Mouse (Mus musculus): ENCODE results near the gene Elobl. TPM values are rescaled to one million over a fixed set of nuclear protein-coding genes. Genes with fewer than 3 reads are reported as not detected.
A peak's percentile ranks its signal among the peaks of the same experiment; 100 is the strongest.

Elobl gene
- total RNA-seq, 4 experiments from 2014 or later: not detected

- DNase-seq (ENCODE audit: low spot score in 2 of 2): no peak
Observed at GRCm38 (mm10) chr11:88988956-88989355, 22.2 kb upstream of the Elobl start.

- DNase-seq (ENCODE audit: low spot score in 2 of 2): no peak
Observed at GRCm38 (mm10) chr11:88986616-88987015, 19.9 kb upstream of the Elobl start.

DNA sequence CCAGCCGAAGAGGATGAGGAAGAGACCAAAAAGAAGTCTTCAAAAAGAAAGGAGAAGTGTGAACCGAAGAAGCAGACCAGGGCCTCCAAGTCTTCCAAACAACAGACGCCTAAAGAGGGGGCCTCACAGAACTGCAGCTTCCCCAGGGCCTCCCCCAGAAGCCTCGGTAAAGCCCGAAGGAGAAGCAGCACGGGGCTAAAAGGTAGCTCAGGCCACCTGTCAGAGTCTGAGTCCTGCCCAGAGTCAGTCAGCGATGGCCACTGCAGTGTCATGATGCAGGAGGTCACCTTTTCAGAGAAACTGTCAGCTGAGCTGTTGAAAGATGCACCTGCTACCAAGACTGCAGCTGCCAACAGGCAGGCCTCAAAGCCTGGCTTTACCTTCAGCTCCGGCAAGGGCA, 14.6 kb upstream of the Elobl start:
- DNase-seq (ENCODE audit: low spot score in 2 of 2): no peak

- DNase-seq (ENCODE audit: low spot score in 2 of 2): no peak
Observed at GRCm38 (mm10) chr11:88977188-88977587, 10.5 kb upstream of the Elobl start.

GRCm38 (mm10) chr11:88976320-88976719, 9.6 kb upstream of the Elobl start:
- DNase-seq (ENCODE audit: low spot score in 2 of 2): no peak

DNA sequence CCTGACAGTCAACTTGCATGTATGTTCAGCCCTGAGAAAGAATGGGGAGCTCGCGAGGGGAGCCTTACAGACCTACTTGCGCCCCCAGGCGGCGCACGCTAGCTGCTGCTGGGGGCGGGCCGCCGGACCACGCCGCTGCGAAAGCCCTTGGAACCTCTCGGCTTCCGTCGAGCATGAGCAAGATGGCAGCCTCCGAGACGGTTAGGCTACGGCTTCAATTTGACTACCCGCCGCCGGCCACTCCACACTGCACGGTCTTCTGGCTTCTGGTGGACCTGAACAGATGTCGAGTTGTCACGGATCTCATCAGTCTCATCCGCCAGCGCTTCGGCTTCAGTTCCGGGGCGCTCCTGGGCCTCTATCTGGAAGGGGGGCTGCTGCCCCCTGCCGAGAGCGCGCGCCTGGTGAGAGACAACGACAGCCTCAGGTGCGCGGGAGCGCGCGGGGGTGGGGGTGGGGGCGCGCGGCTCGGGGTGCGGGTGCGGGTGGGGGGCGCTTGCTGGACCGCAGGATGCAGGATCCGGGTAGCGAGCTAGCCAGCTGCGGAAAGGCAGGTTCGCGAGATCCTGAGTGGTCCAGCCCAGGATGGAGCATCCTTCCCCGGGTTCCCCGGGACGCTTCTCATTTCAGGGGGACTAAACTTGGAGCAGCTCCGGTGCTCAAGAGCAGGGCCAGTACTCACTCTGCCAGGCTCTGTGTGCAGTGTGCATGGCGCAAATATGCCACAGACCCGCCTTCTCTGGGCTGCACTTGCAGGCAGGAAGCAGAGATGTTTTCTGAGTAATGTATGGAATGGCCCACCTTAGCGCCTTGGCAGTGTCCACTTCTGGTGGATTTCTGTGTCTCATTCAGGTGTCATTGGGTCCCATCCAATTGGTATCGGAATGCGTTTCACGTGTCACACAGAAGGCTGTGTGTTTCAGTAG, 7.3 kb upstream of the Elobl start:
- DNase-seq (ENCODE audit: low spot score in 2 of 2): peak; percentile 92

DNA sequence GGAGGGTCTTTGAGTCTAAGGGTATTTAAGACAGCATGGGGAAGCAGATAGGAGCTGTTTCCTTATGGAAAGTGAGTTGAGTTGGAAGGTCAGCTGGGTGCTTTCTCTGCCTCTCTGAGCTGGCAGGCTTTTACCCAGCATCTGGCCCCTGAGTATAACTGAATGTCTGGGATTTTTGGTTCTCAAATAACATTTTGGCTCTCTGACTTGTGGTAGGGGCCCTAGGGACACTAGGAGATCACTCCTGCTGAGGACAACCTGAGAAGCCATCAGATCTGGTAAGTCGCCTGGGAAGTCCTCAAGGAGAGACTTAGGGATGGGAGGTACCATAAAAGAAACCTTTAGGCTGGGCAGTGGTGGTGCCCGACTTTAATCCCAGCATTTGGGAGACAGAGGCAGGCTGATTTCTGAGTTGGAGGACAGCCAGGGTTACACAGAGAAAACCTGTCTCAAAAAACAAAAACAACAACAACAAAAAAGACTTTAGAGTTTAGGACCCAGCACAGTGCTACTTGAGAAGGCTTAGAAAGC, 3.5 kb upstream of the Elobl start, which contains the start of gene Coil:
Gene Coil (plus strand): TSS at position 51 of the 531 bp plus-strand sequence.
- DNase-seq (ENCODE audit: low spot score in 2 of 2): no peak

DNA sequence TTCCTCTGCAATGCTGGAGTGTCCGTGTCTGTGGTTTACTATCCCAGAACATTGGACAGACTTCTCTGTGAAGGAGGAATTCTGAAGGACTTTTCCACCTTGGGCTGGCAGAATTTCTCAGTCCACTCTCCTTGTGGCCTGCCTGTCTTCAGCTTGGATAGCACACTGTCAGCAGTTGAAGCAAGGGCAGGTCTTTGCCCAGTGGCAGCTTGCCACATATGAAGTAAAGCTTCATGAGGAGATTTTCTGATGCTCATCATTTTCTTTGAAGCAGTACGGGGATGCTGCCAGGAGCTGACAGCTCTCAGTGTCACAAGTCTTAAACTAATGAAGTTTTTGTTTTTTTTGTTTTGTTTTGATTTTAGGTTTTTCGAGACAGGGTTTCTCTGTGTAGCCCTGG, 7.9 kb downstream of the Elobl start:
- no peak for DNase-seq (ENCODE audit: low spot score in 2 of 2)

- peak; percentile 91 to 93 for DNase-seq (ENCODE audit: low spot score in 2 of 2)
Observed at GRCm38 (mm10) chr11:88955217-88955969, 11.3 kb downstream of the Elobl start, which contains the start of gene Scpep1. Scpep1 (minus strand) TSS chr11:88955465.

- DNase-seq (ENCODE audit: low spot score in 2 of 2): no peak
Observed at GRCm38 (mm10) chr11:88954803-88955202, 11.9 kb downstream of the Elobl start.

DNA sequence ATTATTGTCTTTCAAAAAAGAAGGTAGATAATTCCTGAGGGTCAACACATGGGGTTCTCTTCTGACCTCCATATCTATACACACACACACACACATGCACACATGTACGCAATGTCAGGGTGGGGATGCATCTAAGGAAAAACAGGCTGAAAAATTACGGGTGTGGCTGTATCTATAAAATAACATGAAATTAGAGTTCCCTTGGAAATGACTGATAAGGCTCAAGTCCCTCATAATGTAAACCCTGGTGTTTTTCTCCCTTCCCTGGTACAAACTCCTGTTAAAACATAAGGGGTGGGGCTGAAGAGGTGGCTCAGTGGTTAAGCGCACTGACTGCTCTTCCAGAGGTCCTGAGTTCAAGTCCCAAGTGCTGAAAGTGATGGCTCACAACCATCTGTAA, 13.1 kb downstream of the Elobl start:
- DNase-seq (ENCODE audit: low spot score in 2 of 2): no peak

- DNase-seq (ENCODE audit: low spot score in 2 of 2): no peak
Observed at GRCm38 (mm10) chr11:88952117-88952516, 14.6 kb downstream of the Elobl start.

- DNase-seq (ENCODE audit: low spot score in 2 of 2): no peak
Observed at GRCm38 (mm10) chr11:88951576-88951975, 15.2 kb downstream of the Elobl start.

- DNase-seq (ENCODE audit: low spot score in 2 of 2): no peak
Observed at GRCm38 (mm10) chr11:88950640-88951250, 16.0 kb downstream of the Elobl start.

GRCm38 (mm10) chr11:88949802-88950639, 16.7 kb downstream of the Elobl start:
- DNase-seq (ENCODE audit: low spot score in 2 of 2): no peak

DNA sequence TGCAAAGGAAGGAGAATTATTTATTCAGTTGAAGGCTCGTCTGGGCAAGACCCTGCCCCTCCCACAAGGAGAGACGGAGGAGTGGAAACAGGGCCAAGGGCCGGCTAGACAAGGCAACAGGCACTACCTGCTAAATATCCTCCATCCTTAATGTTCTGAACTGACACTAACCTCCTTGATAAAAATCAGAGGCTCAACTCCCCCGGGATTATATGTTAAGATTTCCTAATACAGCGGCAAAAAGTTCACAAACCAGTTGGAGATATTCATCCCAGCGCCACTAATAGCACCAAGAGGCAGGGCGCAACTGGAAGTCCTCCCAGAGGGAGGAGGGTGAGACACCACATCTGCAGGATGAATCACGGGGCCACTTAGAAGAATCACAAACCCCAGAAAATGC, 17.8 kb downstream of the Elobl start:
- DNase-seq (ENCODE audit: low spot score in 2 of 2): no peak

DNA sequence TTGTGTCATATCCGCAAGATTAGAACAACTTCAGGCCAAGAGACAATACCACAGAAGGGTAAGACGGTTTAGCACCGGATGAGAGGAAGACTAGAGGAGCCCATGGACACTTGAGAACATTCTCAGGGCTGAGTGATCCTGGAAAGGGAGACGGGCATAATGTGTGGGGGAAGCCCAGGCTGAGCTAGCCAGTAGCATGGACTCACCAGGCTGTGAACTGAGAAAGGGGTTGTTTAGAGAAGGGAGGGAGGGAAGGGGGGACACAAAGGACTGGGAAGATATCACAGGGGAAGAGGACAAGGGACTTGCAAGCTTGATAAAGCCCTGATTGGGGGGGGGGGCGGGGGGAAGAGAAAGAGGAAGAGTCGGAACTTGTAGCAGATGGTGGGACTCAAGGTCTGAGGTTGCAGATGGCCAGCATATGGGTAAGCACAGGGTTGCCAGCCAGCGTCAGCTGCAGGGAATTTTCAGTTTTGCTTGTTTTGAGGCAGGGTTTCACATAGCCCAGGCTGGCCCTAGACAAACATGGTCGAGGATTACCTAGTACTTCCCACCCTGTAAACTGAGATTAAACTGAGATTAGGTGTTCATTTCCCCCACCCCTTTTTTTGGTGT, 20.7 kb downstream of the Elobl start:
- DNase-seq (ENCODE audit: low spot score in 2 of 2): no peak

- DNase-seq (ENCODE audit: low spot score in 2 of 2): no peak
Observed at GRCm38 (mm10) chr11:88941489-88941888, 25.2 kb downstream of the Elobl start.

DNA sequence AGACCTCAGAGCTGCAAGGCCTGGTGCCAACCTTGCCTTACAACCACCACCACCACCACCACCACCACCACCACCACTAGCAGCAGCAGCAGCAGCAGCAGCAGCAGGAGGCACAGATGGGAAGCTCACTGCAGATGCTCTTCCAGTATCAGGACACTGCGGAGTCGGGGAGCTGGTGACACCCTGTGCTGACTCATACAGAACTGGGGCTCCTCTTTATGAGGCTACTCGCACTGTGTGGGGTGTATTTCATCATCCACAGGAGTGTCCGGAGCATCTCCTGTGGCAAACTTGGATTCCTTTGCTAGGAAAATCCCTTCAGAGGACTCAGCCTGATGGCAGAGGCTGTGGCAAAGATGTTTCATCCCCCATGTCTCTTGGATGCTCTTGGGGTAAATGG, 27.1 kb downstream of the Elobl start:
- peak in 1 of 2 experiments; percentile 61 for DNase-seq (ENCODE audit: low spot score in 2 of 2)

GRCm38 (mm10) chr11:88938770-88939169, 28.0 kb downstream of the Elobl start:
- no peak for DNase-seq (ENCODE audit: low spot score in 2 of 2)

All from left cerebral cortex, adult 8-10 months (tissue).